Mouse (Mus musculus) MEL (cell line): ENCODE results near the gene Scaf4. TPM values are rescaled to one million over a fixed set of nuclear protein-coding genes. Genes with fewer than 3 reads are reported as not detected.

ENCODE experiments used
- DNase-seq: peaks from one replicate; pipeline ENCODE4 v3.0.0; 2011; ENCODE audit warnings: low read depth, low spot score
- H3K27ac ChIP-seq: 2 replicates; pipeline ENCODE4 v1.5.1; 2012; ENCODE audit warnings: low read depth, mild to moderate bottlenecking, control low read depth, low read length, moderate library complexity; ENCODE audit not compliant: control insufficient read depth
- H3K27me3 ChIP-seq, 2 experiments: fragments of 150-350 bp in 1 of 2; sonication (generic) in 1 of 2; 2 replicates each; pipeline ENCODE4 v1.6.1; 2012; ENCODE audit warnings: low read length in 2 of 2, mild to moderate bottlenecking in 2 of 2, improper control_type of control experiment in 1 of 2, moderate library complexity in 1 of 2; ENCODE audit not compliant: insufficient read depth in 2 of 2, control insufficient read depth in 1 of 2
- H3K36me3 ChIP-seq, 2 experiments: 2 replicates each; pipeline ENCODE4 v1.6.1; 2012 to 2014; ENCODE audit warnings: low read length in 2 of 2, improper control_type of control experiment in 1 of 2, inconsistent platforms in 1 of 2, mild to moderate bottlenecking in 1 of 2; ENCODE audit not compliant: insufficient read depth in 2 of 2, control insufficient read depth in 1 of 2
- H3K4me1 ChIP-seq, 2 experiments: fragments of 150-350 bp in 1 of 2; sonication (generic) in 1 of 2; 2 replicates each; pipeline ENCODE4 v1.6.1; 2012; ENCODE audit warnings: low read length in 2 of 2, improper control_type of control experiment in 1 of 2, mild to moderate bottlenecking in 1 of 2; ENCODE audit not compliant: insufficient read depth in 2 of 2, control insufficient read depth in 1 of 2
- H3K4me3 ChIP-seq, 2 experiments: fragments of 150-350 bp in 1 of 2; sonication (generic) in 1 of 2; 2 replicates each; pipeline ENCODE4 v1.5.1; 2012; ENCODE audit warnings: low read depth in 2 of 2, low read length in 2 of 2, mild to moderate bottlenecking in 2 of 2, moderate library complexity in 2 of 2, control low read depth in 1 of 2, improper control_type of control experiment in 1 of 2; ENCODE audit not compliant: control insufficient read depth in 1 of 2, insufficient read depth in 1 of 2
- H3K79me2 ChIP-seq: 2 replicates; pipeline ENCODE4 v1.6.1; 2012; ENCODE audit warnings: mild to moderate bottlenecking, low read length, moderate library complexity; ENCODE audit not compliant: control insufficient read depth, poor library complexity, insufficient read depth
- H3K9ac ChIP-seq: 2 replicates; pipeline ENCODE4 v1.6.1; 2012; ENCODE audit warnings: low read depth, mild to moderate bottlenecking, control low read depth, low read length, moderate library complexity; ENCODE audit not compliant: control insufficient read depth, poor library complexity, severe bottlenecking
- H3K9me3 ChIP-seq: fragments of 150-350 bp; sonication (generic); replicated peaks from 2 replicates; pipeline ENCODE4 v1.6.1; 2012; ENCODE audit warnings: mild to moderate bottlenecking, low read length, improper control_type of control experiment, moderate library complexity; ENCODE audit not compliant: insufficient read depth
- CHD2 ChIP-seq: IDR thresholded peaks from 2 replicates; pipeline ENCODE4 v1.6.1; 2011; ENCODE audit warnings: low read length, improper control_type of control experiment
- CTCF ChIP-seq, 3 experiments: IDR thresholded peaks in 2 of 3; conservative IDR thresholded peaks in 1 of 3; 2 replicates each; pipeline ENCODE4 v1.5.1; 2011 to 2012; ENCODE audit warnings: low read length in 3 of 3, low read depth in 2 of 3, mild to moderate bottlenecking in 2 of 3, improper control_type of control experiment in 1 of 3, inconsistent platforms in 1 of 3, mixed read lengths in 1 of 3, moderate library complexity in 1 of 3; ENCODE audit not compliant: control insufficient read depth in 1 of 3, insufficient read depth in 1 of 3, poor library complexity in 1 of 3, severe bottlenecking in 1 of 3
- E2F4 ChIP-seq: IDR thresholded peaks from 2 replicates; pipeline ENCODE4 v1.6.1; 2011; ENCODE audit warnings: low read depth, low read length, improper control_type of control experiment, borderline replicate concordance
- ELF1 ChIP-seq: IDR thresholded peaks from 2 replicates; pipeline ENCODE4 v1.6.1; 2014; ENCODE audit warnings: low read depth, mild to moderate bottlenecking, inconsistent platforms, low read length, improper control_type of control experiment, moderate library complexity
- EP300 ChIP-seq, 2 experiments: IDR thresholded peaks; 2 replicates each; pipeline ENCODE4 v1.6.1; 2011; ENCODE audit warnings: improper control_type of control experiment in 2 of 2, low read length in 2 of 2, low read depth in 1 of 2, mild to moderate bottlenecking in 1 of 2
- ETS1 ChIP-seq: IDR thresholded peaks from 2 replicates; pipeline ENCODE4 v1.6.1; 2012; ENCODE audit warnings: low read depth, mild to moderate bottlenecking, inconsistent platforms, low read length, improper control_type of control experiment, moderate library complexity
- GABPA ChIP-seq: IDR thresholded peaks from 2 replicates; pipeline ENCODE4 v1.6.1; 2012; ENCODE audit warnings: low read depth, mild to moderate bottlenecking, inconsistent platforms, low read length, improper control_type of control experiment, moderate library complexity
- GATA1 ChIP-seq: IDR thresholded peaks from 2 replicates; pipeline ENCODE4 v1.6.1; 2011; ENCODE audit warnings: low read depth, low read length, improper control_type of control experiment
- KAT2A ChIP-seq: conservative IDR thresholded peaks from 2 replicates; pipeline ENCODE4 v1.6.1; 2012; ENCODE audit warnings: low read depth, low read length, improper control_type of control experiment, inconsistent platforms
- MAFK ChIP-seq: IDR thresholded peaks from 2 replicates; pipeline ENCODE4 v1.6.1; 2011; ENCODE audit warnings: low read depth, mild to moderate bottlenecking, low read length, improper control_type of control experiment, borderline replicate concordance
- MAX ChIP-seq: IDR thresholded peaks from 2 replicates; pipeline ENCODE4 v1.6.1; 2011; ENCODE audit warnings: low read length, improper control_type of control experiment
- MAZ ChIP-seq: IDR thresholded peaks from 2 replicates; pipeline ENCODE4 v1.6.1; 2012; ENCODE audit warnings: low read depth, mild to moderate bottlenecking, inconsistent platforms, low read length, improper control_type of control experiment
- MEF2A ChIP-seq: IDR thresholded peaks from 2 replicates; pipeline ENCODE4 v1.6.1; 2014; ENCODE audit warnings: low read depth, mild to moderate bottlenecking, inconsistent platforms, low read length, improper control_type of control experiment; ENCODE audit not compliant: poor library complexity, insufficient replicate concordance, severe bottlenecking; ENCODE audit errors: extremely low read depth
- MYC ChIP-seq: IDR thresholded peaks from 2 replicates; pipeline ENCODE4 v1.6.1; 2011; ENCODE audit warnings: low read depth, mild to moderate bottlenecking, low read length, improper control_type of control experiment, moderate library complexity
- NELFE ChIP-seq: IDR thresholded peaks from 2 replicates; pipeline ENCODE4 v1.6.1; 2011; ENCODE audit warnings: low read depth, low read length, improper control_type of control experiment
- NRF1 ChIP-seq: IDR thresholded peaks from 2 replicates; pipeline ENCODE4 v1.6.1; 2014; ENCODE audit warnings: low read depth, mild to moderate bottlenecking, inconsistent platforms, low read length, improper control_type of control experiment, moderate library complexity; ENCODE audit not compliant: poor library complexity, insufficient read depth, severe bottlenecking
- POLR2A ChIP-seq, 2 experiments: IDR thresholded peaks; 2 replicates each; pipeline ENCODE4 v1.6.1; 2011 to 2012; ENCODE audit warnings: low read length in 2 of 2, mild to moderate bottlenecking in 2 of 2, control low read depth in 1 of 2, improper control_type of control experiment in 1 of 2, low read depth in 1 of 2, moderate library complexity in 1 of 2; ENCODE audit not compliant: control insufficient read depth in 1 of 2, insufficient read depth in 1 of 2, poor library complexity in 1 of 2
- POLR2AphosphoS2 ChIP-seq: IDR thresholded peaks from 2 replicates; pipeline ENCODE4 v1.6.1; 2011; ENCODE audit warnings: low read length, improper control_type of control experiment
- POLR2AphosphoS5 ChIP-seq: IDR thresholded peaks from 2 replicates; pipeline ENCODE4 v1.6.1; 2012; ENCODE audit warnings: low read depth, borderline replicate concordance, mild to moderate bottlenecking, inconsistent platforms, low read length, moderate library complexity, mixed read lengths
- RAD21 ChIP-seq: IDR thresholded peaks from 2 replicates; pipeline ENCODE4 v1.6.1; 2011; ENCODE audit warnings: mild to moderate bottlenecking, low read depth, low read length, improper control_type of control experiment
- RCOR1 ChIP-seq: IDR thresholded peaks from 2 replicates; pipeline ENCODE4 v1.6.1; 2012; ENCODE audit warnings: low read depth, mild to moderate bottlenecking, inconsistent platforms, low read length, improper control_type of control experiment
- SIN3A ChIP-seq: IDR thresholded peaks from 2 replicates; pipeline ENCODE4 v1.6.1; 2012; ENCODE audit warnings: low read length, improper control_type of control experiment, inconsistent platforms
- TAL1 ChIP-seq: IDR thresholded peaks from 2 replicates; pipeline ENCODE4 v1.6.1; 2012; ENCODE audit warnings: mild to moderate bottlenecking, inconsistent platforms, low read length, moderate library complexity, mixed read lengths
- TBP ChIP-seq: IDR thresholded peaks from 2 replicates; pipeline ENCODE4 v1.8.0; 2011; ENCODE audit warnings: low read depth, low read length, improper control_type of control experiment
- TCF12 ChIP-seq: IDR thresholded peaks from 2 replicates; pipeline ENCODE4 v1.6.1; 2014; ENCODE audit warnings: low read depth, mild to moderate bottlenecking, inconsistent platforms, low read length, improper control_type of control experiment, moderate library complexity
- UBTF ChIP-seq: IDR thresholded peaks from 2 replicates; pipeline ENCODE4 v1.6.1; 2012; ENCODE audit warnings: low read depth, mild to moderate bottlenecking, inconsistent platforms, low read length, improper control_type of control experiment, moderate library complexity, borderline replicate concordance; ENCODE audit not compliant: insufficient read depth
- USF2 ChIP-seq, 2 experiments: IDR thresholded peaks; 2 replicates each; pipeline ENCODE4 v1.6.1; 2011 to 2012; ENCODE audit warnings: improper control_type of control experiment in 2 of 2, low read length in 2 of 2, borderline replicate concordance in 1 of 2, inconsistent platforms in 1 of 2, low read depth in 1 of 2, mild to moderate bottlenecking in 1 of 2; ENCODE audit not compliant: insufficient read depth in 1 of 2
- ZC3H11A ChIP-seq: IDR thresholded peaks from 2 replicates; pipeline ENCODE4 v1.6.1; 2012; ENCODE audit warnings: low read depth, mild to moderate bottlenecking, inconsistent platforms, low read length, improper control_type of control experiment
- ZNF384 ChIP-seq: IDR thresholded peaks from 2 replicates; pipeline ENCODE4 v1.6.1; 2012; ENCODE audit warnings: low read depth, mild to moderate bottlenecking, inconsistent platforms, low read length, improper control_type of control experiment
- polyA plus RNA-seq, 2 experiments: library from polyadenylated mRNA; stranded (reverse) in 1 of 2; unstranded in 1 of 2; fragments of >175 nt in 1 of 2; fragments of >200 nt in 1 of 2; gene quantifications; 2 replicates each; pipeline versions ENCODE4 v1.2.1 to v1.2.4; 2012; ENCODE audit warnings: low replicate concordance in 2 of 2, low read depth in 1 of 2; ENCODE audit not compliant: insufficient read length in 2 of 2, insufficient read depth in 1 of 2, missing spikeins in 1 of 2
- total RNA-seq: library from RNA; depleted of rRNA; stranded (reverse); fragments of 300-350 nt; gene quantifications from 2 replicates; pipeline ENCODE4 v1.2.3, GENCODE M21; 2012

Scaf4 gene
- total and polyA plus RNA-seq, 3 experiments: 12.3 to 56.2 TPM; not detected in 1

- H3K9me3 ChIP-seq: no peaks in the 10 kb centered on the region
- peaks cover 17% of the 10 kb centered on the region for H3K79me2 ChIP-seq
- peaks cover 6 to 9% of the 10 kb centered on the region in 2 experiments for H3K4me1 ChIP-seq
- H3K27me3 ChIP-seq: no peaks in the 10 kb centered on the region
- H3K36me3 ChIP-seq: peaks cover 0 to 27% of the 10 kb centered on the region in 2 experiments; a peak in 2 of 4 replicates
- H3K4me3 ChIP-seq: no peak overlapping the region
- H3K27ac ChIP-seq: no peak overlapping the region
- no peak for DNase-seq
- TF ChIP-seq MAZ (no peak), SIN3A (no peak), KAT2A (no peak), ZC3H11A (no peak), MAFK (no peak), UBTF (no peak), TCF12 (no peak), ETS1 (no peak), CHD2 (no peak), MEF2A (no peak), TBP (no peak), MYC (no peak), RCOR1 (no peak), CTCF (IDR thresholded peaks at IDR 0.05 in 2 of 3, conservative IDR thresholded peaks at IDR 0.05 in 1 of 3; ENCODE audit: control insufficient read depth in 1 of 3, insufficient read depth in 1 of 3, low read depth in 2 of 3, low read length in 3 of 3, poor library complexity in 1 of 3, severe bottlenecking in 1 of 3) (no peak), TAL1 (no peak), GATA1 (no peak), E2F4 (no peak), ELF1 (no peak)
- TF ChIP-seq, all 39 proteins: peak for 0
- no peak overlapping the region for H3K9ac ChIP-seq
Observed at GRCm38 (mm10) chr16:90217356-90217755, 66.9 kb downstream of the Scaf4 start.

DNA sequence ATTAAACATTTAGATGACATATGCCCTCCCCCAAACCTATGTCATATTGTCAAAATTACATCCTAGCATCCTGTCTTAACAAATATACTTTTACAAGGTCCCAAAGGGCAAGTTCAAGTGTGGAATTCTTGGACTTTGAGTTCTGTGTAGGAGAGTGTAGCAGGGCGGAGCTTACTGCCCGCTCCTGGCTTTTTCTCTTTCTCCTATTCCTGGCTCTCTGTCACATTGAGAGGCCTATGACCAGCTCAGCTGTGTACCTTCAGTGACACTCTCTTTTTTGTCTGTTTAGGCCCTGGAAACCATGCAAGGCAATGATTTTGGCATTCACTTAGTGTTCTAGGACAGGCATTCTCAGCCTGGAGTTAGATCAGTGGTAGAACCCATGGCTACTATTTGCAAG, 67.9 kb downstream of the Scaf4 start:
- DNase-seq: no peak
- peaks cover 0 to 25% of the 10 kb centered on the region in 2 experiments; a peak in 2 of 4 replicates for H3K36me3 ChIP-seq
- no peak overlapping the region for H3K27ac ChIP-seq
- no peak overlapping the region for H3K4me3 ChIP-seq
- H3K9ac ChIP-seq: no peak overlapping the region
- H3K9me3 ChIP-seq: no peaks in the 10 kb centered on the region
- H3K79me2 ChIP-seq: peaks cover 9% of the 10 kb centered on the region
- TF ChIP-seq POLR2AphosphoS2 (no peak), GABPA (no peak), TBP (no peak), ELF1 (no peak), ZNF384 (no peak), POLR2A (IDR thresholded peaks at IDR 0.05; ENCODE audit: control insufficient read depth in 1 of 2, insufficient read depth in 1 of 2, low read depth in 1 of 2, low read length in 2 of 2, poor library complexity in 1 of 2) (no peak), MAX (no peak), E2F4 (no peak), USF2 (IDR thresholded peaks at IDR 0.05; ENCODE audit: borderline replicate concordance in 1 of 2, insufficient read depth in 1 of 2, low read depth in 1 of 2, low read length in 2 of 2) (no peak), RAD21 (no peak), POLR2AphosphoS5 (no peak), EP300 (IDR thresholded peaks at IDR 0.05; ENCODE audit: low read depth in 1 of 2, low read length in 2 of 2) (no peak), NRF1 (no peak), NELFE (no peak), MYC (no peak)
- H3K4me1 ChIP-seq: peaks cover 6 to 17% of the 10 kb centered on the region in 2 experiments
- no peaks in the 10 kb centered on the region for H3K27me3 ChIP-seq
